Mouse (Mus musculus) kidney, postnatal 0 days (tissue): ENCODE results near the gene Kif26b. TPM values are rescaled to one million over a fixed set of nuclear protein-coding genes. Genes with fewer than 3 reads are reported as not detected.
A peak's percentile ranks its signal among the peaks of the same experiment; 100 is the strongest.

ENCODE experiments used
- ATAC-seq: fragments of 200-750 bp; cut with Nextera tagmentation; replicated peaks from 2 replicates; pipeline ENCODE4 v1.8.0; 2017; ENCODE audit warnings: low read depth, moderate number of reproducible peaks, moderate TSS enrichment, moderate library complexity; ENCODE audit not compliant: low FRiP score
- DNase-seq: peaks from one replicate; pipeline ENCODE4 v3.0.0-alpha.2; 2016; ENCODE audit warnings: low spot score
- H3K27ac ChIP-seq: fragments of 300-500 bp; sonication (generic); 2 replicates; pipeline ENCODE4 v1.5.1; 2014; ENCODE audit warnings: mild to moderate bottlenecking
- H3K27me3 ChIP-seq: fragments of 300-500 bp; sonication (generic); 2 replicates; pipeline ENCODE4 v1.6.1; 2014; ENCODE audit warnings: low read length, mixed read lengths; ENCODE audit not compliant: insufficient read depth
- H3K36me3 ChIP-seq: fragments of 300-500 bp; sonication (generic); 2 replicates; pipeline ENCODE4 v1.6.1; 2014; ENCODE audit warnings: low read length, mixed read lengths; ENCODE audit not compliant: insufficient read depth
- H3K4me1 ChIP-seq: fragments of 300-500 bp; sonication (generic); replicated peaks from 2 replicates; pipeline ENCODE4 v1.6.1; 2014; ENCODE audit warnings: antibody characterized with exemption, low read length, mixed read lengths; ENCODE audit not compliant: insufficient read depth
- H3K4me2 ChIP-seq: fragments of 300-500 bp; sonication (generic); 2 replicates; pipeline ENCODE4 v1.6.1; 2014; ENCODE audit warnings: mild to moderate bottlenecking, low read length, moderate library complexity, mixed read lengths
- H3K4me3 ChIP-seq: fragments of 300-500 bp; sonication (generic); replicated peaks from 2 replicates; pipeline ENCODE4 v1.5.1; 2014; ENCODE audit warnings: low read depth, low read length
- H3K9ac ChIP-seq: fragments of 300-500 bp; sonication (generic); 2 replicates; pipeline ENCODE4 v1.6.1; 2014; ENCODE audit warnings: low read depth, low read length
- H3K9me3 ChIP-seq: fragments of 300-500 bp; sonication (generic); replicated peaks from 2 replicates; pipeline ENCODE4 v1.6.1; 2016; ENCODE audit warnings: low read length, inconsistent platforms, mixed read lengths
- CTCF ChIP-seq: IDR thresholded peaks from 2 replicates; pipeline ENCODE4 v1.5.1; 2016; ENCODE audit warnings: antibody characterized with exemption, low read depth, mild to moderate bottlenecking, moderate library complexity
- WGBS: fragments of 180-500 bp; shearing (Covaris S2); extraction: QIAGEN DNeasy Blood & Tissue Kit; methylation state at CpG from one replicate; pipeline ENCODE4 v1.1.7; 2014; 5-methylcytosine and 5-hydroxymethylcytosine counted together
- polyA plus RNA-seq: library from polyadenylated mRNA; unstranded; fragments of >200 nt; fragmentation: Nextera tagmentation; extraction: Ambion mirVana; gene quantifications from 2 replicates; pipeline ENCODE4 v1.2.1, GENCODE M21; 2015

Gene Kif26b
- polyA plus RNA-seq = 6.4 and 6.9 TPM in 2 replicates

- Histone ChIP-seq H3K4me2 (peak within 1 kb of the TSS; percentile 100), H3K9me3 (no peaks in the 10 kb centered on the region), H3K36me3 (no peaks in the 10 kb centered on the region), H3K27ac (peak within 1 kb of the TSS; percentile 78), H3K4me1 (peaks cover 12% of the 10 kb centered on the region), H3K4me3 (peak within 1 kb of the TSS; percentile 71), H3K27me3 (peaks cover 5% of the 10 kb centered on the region), H3K9ac (peak within 1 kb of the TSS; percentile 62)
- TF ChIP-seq CTCF = no peak
- ATAC-seq (peak; percentile 61), DNase-seq (peak; percentile 84)
- under 1% methylated on average over 89 of the region's 92 CpGs for WGBS
Measured at GRCm38 (mm10) chr1:178528431-178529351, at the start of gene Kif26b. Gene Kif26b, plus strand, starts transcription at chr1:178529125.

- ATAC-seq = no peak
- Histone ChIP-seq H3K4me2 (no peak overlapping the region), H3K4me1 (no peaks in the 10 kb centered on the region), H3K36me3 (no peaks in the 10 kb centered on the region), H3K4me3 (no peak overlapping the region), H3K9me3 (no peaks in the 10 kb centered on the region), H3K27me3 (no peaks in the 10 kb centered on the region), H3K27ac (no peak overlapping the region), H3K9ac (no peak overlapping the region)
- DNase-seq = no peak
- no peak for TF ChIP-seq CTCF
Measured at GRCm38 (mm10) chr1:178483854-178484253, 45.1 kb upstream of the Kif26b start.

DNA sequence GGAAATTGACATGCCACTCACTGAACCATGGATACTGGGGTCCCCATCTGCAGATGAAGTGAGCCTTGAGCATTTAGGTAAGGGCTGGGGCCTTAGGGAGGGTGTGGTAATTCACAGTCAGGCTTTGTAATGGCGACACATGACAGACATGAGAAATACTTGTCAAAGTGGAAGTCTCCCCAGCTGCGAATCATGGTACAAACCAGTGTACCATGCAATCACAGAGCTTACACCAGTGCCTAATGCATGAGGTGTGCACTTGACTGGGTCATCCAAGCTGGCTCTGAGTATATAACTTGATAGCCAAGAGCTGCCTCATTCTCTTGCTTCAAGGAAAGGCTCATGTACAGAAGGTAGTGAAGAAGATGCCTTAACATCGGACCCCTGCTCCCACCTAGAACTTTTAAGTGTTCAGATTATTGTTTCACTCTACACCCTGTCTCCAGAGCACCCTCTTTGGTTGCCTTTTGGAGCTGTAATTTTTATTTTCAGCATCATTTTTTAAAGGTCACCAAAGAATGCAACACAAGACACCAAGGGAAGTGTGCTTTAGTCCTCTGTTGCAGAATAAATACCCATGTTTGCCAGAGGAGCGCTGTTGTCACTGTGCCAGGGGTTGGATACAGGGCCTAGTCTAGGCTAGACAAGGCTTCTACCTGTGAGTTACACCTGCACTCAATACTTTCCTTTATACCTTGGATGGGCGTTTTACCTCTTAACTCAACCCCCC, 43.6 kb upstream of the Kif26b start:
- no peak for ATAC-seq
- Histone ChIP-seq H3K36me3 (no peaks in the 10 kb centered on the region), H3K9me3 (no peaks in the 10 kb centered on the region), H3K27ac (no peak overlapping the region), H3K4me2 (no peak overlapping the region), H3K27me3 (no peaks in the 10 kb centered on the region), H3K4me3 (no peak overlapping the region), H3K9ac (no peak overlapping the region), H3K4me1 (no peaks in the 10 kb centered on the region)
- DNase-seq = no peak
- TF ChIP-seq CTCF = 0 out of 2 replicates have a peak, but pooled peaks have one; percentile 7
- 82% methylated on average over 5 of the region's 5 CpGs for WGBS

- H3K4me1 ChIP-seq = no peaks in the 10 kb centered on the region
- H3K27ac ChIP-seq = no peak overlapping the region
- H3K36me3 ChIP-seq = no peaks in the 10 kb centered on the region
- TF ChIP-seq CTCF = no peak
- H3K27me3 ChIP-seq = no peaks in the 10 kb centered on the region
- no peak overlapping the region for H3K4me2 ChIP-seq
- H3K9me3 ChIP-seq = no peaks in the 10 kb centered on the region
- ATAC-seq = no peak
- H3K4me3 ChIP-seq = no peak overlapping the region
- no peak overlapping the region for H3K9ac ChIP-seq
- WGBS = 53% methylated on average over 5 of the region's 5 CpGs
- no peak for DNase-seq
Measured at GRCm38 (mm10) chr1:178485868-178486220, 43.1 kb upstream of the Kif26b start.

DNA sequence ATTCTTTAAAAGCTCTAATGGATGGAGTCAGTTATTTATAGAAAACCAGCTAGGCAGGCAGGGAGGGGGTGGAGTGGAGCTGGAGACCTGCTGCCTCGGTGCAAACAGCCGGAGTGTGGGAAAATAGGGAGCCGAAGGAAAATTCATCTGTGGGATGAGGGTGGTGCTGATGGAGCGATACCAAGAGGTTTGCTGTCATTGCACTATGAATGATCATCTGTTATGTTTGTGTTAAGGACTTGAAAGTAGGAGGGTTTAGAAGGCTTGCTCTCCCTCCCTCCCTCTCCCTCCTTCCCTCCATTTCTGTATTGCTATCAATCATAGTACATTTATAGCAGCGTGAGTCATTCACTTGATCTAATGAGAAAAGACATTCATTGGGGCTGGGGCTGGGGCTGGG, 42.1 kb upstream of the Kif26b start:
- Histone ChIP-seq H3K4me2 (no peak overlapping the region), H3K4me3 (no peak overlapping the region), H3K27ac (no peak overlapping the region), H3K36me3 (no peaks in the 10 kb centered on the region), H3K4me1 (no peaks in the 10 kb centered on the region), H3K9me3 (no peaks in the 10 kb centered on the region), H3K27me3 (no peaks in the 10 kb centered on the region), H3K9ac (no peak overlapping the region)
- no peak for ATAC-seq
- WGBS = 43% methylated on average over 5 of the region's 5 CpGs
- no peak for TF ChIP-seq CTCF
- no peak for DNase-seq

- H3K27me3 ChIP-seq = no peaks in the 10 kb centered on the region
- ATAC-seq (no peak), DNase-seq (no peak)
- H3K36me3 ChIP-seq = no peaks in the 10 kb centered on the region
- H3K27ac ChIP-seq = no peak overlapping the region
- TF ChIP-seq CTCF = no peak
- H3K9me3 ChIP-seq = no peaks in the 10 kb centered on the region
- no peak overlapping the region for H3K9ac ChIP-seq
- 10% methylated on average over 3 of the region's 3 CpGs for WGBS
- no peak overlapping the region for H3K4me2 ChIP-seq
- H3K4me1 ChIP-seq = no peaks in the 10 kb centered on the region
- H3K4me3 ChIP-seq = no peak overlapping the region
Measured at GRCm38 (mm10) chr1:178489127-178489526, 39.8 kb upstream of the Kif26b start.
